Comparison of ENCODE assay signal across 9 mouse cellular contexts in genomic region chr16:35139873-35140619, GRCm38 (mm10). TPM values are rescaled to one million over a fixed set of nuclear protein-coding genes. Genes with fewer than 3 reads are reported as not detected.
DNase-seq lines count a peak whose midpoint lies in the region; ATAC-seq and TF ChIP-seq lines count a peak whose summit lies in the region.
"Had no signal": no experiment of that assay in that cellular context is flagged by ENCODE, and none has a peak within 500 bp of the region (broad histone marks: within the 10 kb centered on the region; RNA-seq: fewer than 3 reads in every experiment).

No protein-coding gene starts in this region.

- in situ Hi-C loops in CH12.LX (cut with MboI; ENCODE audit: low pct_ligation_motif_present, low pct_unique_long_range_greater_than_20kb, low sequenced_read_pairs): no loop called here

- WGBS in forebrain, embryonic 13.5 days: 9% methylated on average over 11 of the region's 11 CpGs
- 19% methylated on average over 11 of the region's 11 CpGs for WGBS in midbrain, embryonic 10.5 days
- WGBS in kidney, adult 2 months: 45% methylated on average over 11 of the region's 11 CpGs

- DNase-seq in adrenal gland, adult (ENCODE audit: inconsistent age in 2 of 2, low spot score in 1 of 2): peak; percentile 42 to 60
- DNase-seq in adrenal gland, adult 8-10 months: no peak
- DNase-seq in CH12.LX (ENCODE audit: extremely low read depth): no peak
- peak; percentile 64 for DNase-seq in midbrain, embryonic 10.5 days (ENCODE audit: low spot score)
- DNase-seq in kidney, adult 2 months: no peak
- no peak for DNase-seq in spleen, adult 12 weeks (ENCODE audit: low spot score)

- no peak overlapping the region for H3K27ac ChIP-seq in CH12.LX (ENCODE audit: insufficient read depth, low read depth)
- peak overlapping the region; percentile 71 for H3K27ac ChIP-seq in forebrain, embryonic 13.5 days
- peak overlapping the region; percentile 81 for H3K27ac ChIP-seq in midbrain, embryonic 10.5 days (replicated peaks)
- H3K27ac ChIP-seq in kidney, adult 2 months (ENCODE audit: insufficient read depth, low read depth, low read length): no peak overlapping the region

- TF ChIP-seq RAD21 in CH12.LX (IDR thresholded peaks at IDR 0.05; ENCODE audit: low read depth, low read length): no peak

- H3K27me3 ChIP-seq in CH12.LX (replicated peaks): peaks cover 15% of the 10 kb centered on the region
- no peaks in the 10 kb centered on the region for H3K27me3 ChIP-seq in forebrain, embryonic 13.5 days
- H3K27me3 ChIP-seq in midbrain, embryonic 10.5 days (ENCODE audit: low read depth, poor library complexity, severe bottlenecking): 0 out of 2 replicates have a peak, but pooled peaks cover 11% of the 10 kb centered on the region
- no peaks in the 10 kb centered on the region for H3K27me3 ChIP-seq in kidney, adult 2 months (replicated peaks; ENCODE audit: control insufficient read depth, insufficient read depth, low read length)

- no peak for TF ChIP-seq EP300 in CH12.LX (IDR thresholded peaks at IDR 0.05; ENCODE audit: low read length)

- H3K79me2 ChIP-seq in CH12.LX (replicated peaks; ENCODE audit: control insufficient read depth, extremely low read depth, insufficient read depth, poor library complexity, severe bottlenecking): no peaks in the 10 kb centered on the region

- H3K4me2 ChIP-seq in CH12.LX (ENCODE audit: insufficient read depth, low read depth, poor library complexity, severe bottlenecking): peak overlapping the region; percentile 58
- peak overlapping the region; percentile 38 for H3K4me2 ChIP-seq in forebrain, embryonic 13.5 days

- ATAC-seq in forebrain, embryonic 13.5 days: peak; percentile 83
- no peak for ATAC-seq in megakaryocyte progenitor cell, adult 5-6 weeks (replicated peaks; ENCODE audit: poor library complexity)

- no peak for TF ChIP-seq POLR2A in CH12.LX (IDR thresholded peaks at IDR 0.05; ENCODE audit: low read depth, low read length)
- no peak for TF ChIP-seq POLR2A in kidney, adult 2 months (IDR thresholded peaks at IDR 0.05; ENCODE audit: low read depth, low read length)

- no peaks in the 10 kb centered on the region for H3K36me3 ChIP-seq in CH12.LX (replicated peaks in 1 of 2; ENCODE audit: control insufficient read depth in 1 of 2, insufficient read depth in 1 of 2, low read length in 1 of 2)
- H3K36me3 ChIP-seq in forebrain, embryonic 13.5 days (ENCODE audit: poor library complexity, severe bottlenecking): no peaks in the 10 kb centered on the region
- H3K36me3 ChIP-seq in midbrain, embryonic 10.5 days: no peaks in the 10 kb centered on the region
- H3K36me3 ChIP-seq in kidney, adult 2 months (ENCODE audit: control insufficient read depth, insufficient read depth, low read length): no peaks in the 10 kb centered on the region

- no peak overlapping the region for H3K9ac ChIP-seq in CH12.LX (ENCODE audit: insufficient read depth, low read depth)
- peak overlapping the region; percentile 27; the same call in 1 of the 2 replicates for H3K9ac ChIP-seq in forebrain, embryonic 13.5 days

- H3K4me3 ChIP-seq in CH12.LX (replicated peaks in 1 of 3; ENCODE audit: low read depth in 2 of 3, low read length in 2 of 3, poor library complexity in 1 of 3): no peak overlapping the region
- H3K4me3 ChIP-seq in forebrain, embryonic 13.5 days: no peak overlapping the region
- peak overlapping the region; percentile 31 for H3K4me3 ChIP-seq in midbrain, embryonic 10.5 days
- no peak overlapping the region for H3K4me3 ChIP-seq in kidney, adult 2 months (ENCODE audit: insufficient read depth, low read depth, low read length)
- H3K4me3 ChIP-seq: myocyte had no signal

- dilution Hi-C loops in CH12.LX (cut with MboI; ENCODE audit: extremely low pct_ligation_motif_present, extremely low pct_unique_long_range_greater_than_20kb, low sequenced_read_pairs): no loop called here

- H3K4me1 ChIP-seq in CH12.LX (ENCODE audit: control insufficient read depth in 1 of 2, insufficient read depth in 2 of 2): peaks cover 2 to 7% of the 10 kb centered on the region in 2 experiments
- H3K4me1 ChIP-seq in forebrain, embryonic 13.5 days: peaks cover 18% of the 10 kb centered on the region
- peaks cover 22% of the 10 kb centered on the region for H3K4me1 ChIP-seq in midbrain, embryonic 10.5 days
- no peaks in the 10 kb centered on the region for H3K4me1 ChIP-seq in kidney, adult 2 months (ENCODE audit: control insufficient read depth, insufficient read depth, low read length)

- no peak for TF ChIP-seq CTCF in CH12.LX (conservative IDR thresholded peaks at IDR 0.05 in 1 of 2, IDR thresholded peaks at IDR 0.05 in 1 of 2; ENCODE audit: low read depth in 2 of 2, low read length in 2 of 2)
- TF ChIP-seq CTCF in kidney, adult 2 months (conservative IDR thresholded peaks at IDR 0.05; ENCODE audit: insufficient read depth, insufficient read length, low read depth, low read length): no peak

- H3K9me3 ChIP-seq in CH12.LX (replicated peaks; ENCODE audit: low read length): peaks cover 1% of the 10 kb centered on the region
- H3K9me3 ChIP-seq in forebrain, embryonic 13.5 days (replicated peaks): no peaks in the 10 kb centered on the region
- no peaks in the 10 kb centered on the region for H3K9me3 ChIP-seq in midbrain, embryonic 10.5 days (replicated peaks)

TF ChIP-seq in CH12.LX, 34 proteins besides CTCF, POLR2A, EP300 and RAD21:
- TF ChIP-seq UBTF (IDR thresholded peaks at IDR 0.05; ENCODE audit: low read depth, low read length) (no peak), E2F4 (IDR thresholded peaks at IDR 0.05; ENCODE audit: insufficient replicate concordance, low read depth, low read length) (no peak), TBP (conservative IDR thresholded peaks at IDR 0.05; ENCODE audit: low read depth, low read length) (no peak), ZMIZ1 (IDR thresholded peaks at IDR 0.05; ENCODE audit: low read depth, low read length) (no peak), MEF2A (IDR thresholded peaks at IDR 0.05; ENCODE audit: borderline replicate concordance, low read depth, low read length) (no peak), POLR2AphosphoS2 (IDR thresholded peaks at IDR 0.05; ENCODE audit: low read depth, low read length) (no peak), PAX5 (IDR thresholded peaks at IDR 0.05; ENCODE audit: low read length) (no peak), MAZ (IDR thresholded peaks at IDR 0.05; ENCODE audit: low read depth, low read length) (no peak), SIN3A (IDR thresholded peaks at IDR 0.05; ENCODE audit: low read length) (no peak), ZNF384 (IDR thresholded peaks at IDR 0.05; ENCODE audit: low read depth, low read length) (no peak), USF2 (conservative IDR thresholded peaks at IDR 0.05; ENCODE audit: low read depth, low read length) (no peak), MXI1 (IDR thresholded peaks at IDR 0.05; ENCODE audit: low read depth, low read length) (no peak), MYC (IDR thresholded peaks at IDR 0.05; ENCODE audit: low read depth, low read length) (no peak), CHD2 (IDR thresholded peaks at IDR 0.05; ENCODE audit: low read length) (no peak), ZC3H11A (IDR thresholded peaks at IDR 0.05; ENCODE audit: low read depth, low read length) (no peak), ELF1 (IDR thresholded peaks at IDR 0.05; ENCODE audit: low read depth, low read length) (no peak), ZKSCAN1 (IDR thresholded peaks at IDR 0.05; ENCODE audit: borderline replicate concordance, low read depth, low read length) (no peak), JUN (IDR thresholded peaks at IDR 0.05; ENCODE audit: insufficient read depth, low read depth, low read length) (no peak), IRF4 (IDR thresholded peaks at IDR 0.05; ENCODE audit: low read depth, low read length) (no peak)
TF ChIP-seq in CH12.LX: peak in this region for 0.

RNA-seq across cellular contexts. Expression of gene Adcy5, which starts 14.6 kb away (rescaled TPM):
- 10 to 100 TPM; 11.8 to 19.1 (median 13.6) TPM for total RNA-seq in adrenal gland, adult 8-10 months (2022)
- total RNA-seq in CH12.LX (2012; rRNA removed) (0.04 TPM in 2 replicates), CH12.LX (2014; rRNA removed) (0.03 TPM in 1 of 2 replicates, not detected in the other)
- 0.03 TPM in 1 of 2 replicates, not detected in the other for polyA plus RNA-seq in CH12.LX (2012; ENCODE audit: insufficient read length, low read depth)
- polyA plus RNA-seq in forebrain, embryonic 13.5 days (2015; fragmentation: Nextera tagmentation; extraction: Ambion mirVana): 2.6 and 3.4 TPM in 2 replicates
- polyA plus RNA-seq in midbrain, embryonic 10.5 days (2016; fragmentation: Nextera tagmentation; extraction: Ambion mirVana): 0.72 and 1.8 TPM in 2 replicates
- 5.7 and 7.6 TPM in 2 replicates for polyA plus RNA-seq in kidney, adult 2 months (2012; rRNA removed)
- not detected in 2 replicates for total RNA-seq in megakaryocyte progenitor cell, adult 5-6 weeks (2015)
- total RNA-seq in megakaryocyte progenitor cell, adult 5-6 weeks (2017): not detected in 2 replicates
- polyA plus RNA-seq: myocyte had no signal

Comparison
In these comparisons a context has a peak if more than half of its experiments do, and no peak if none do; other contexts are left out.
1. DNase-seq: peak in adrenal gland, adult (2 of 2) and midbrain, embryonic 10.5 days (single experiment); none in adrenal gland, adult 8-10 months (single experiment), CH12.LX (single experiment), kidney, adult 2 months (single experiment) and spleen, adult 12 weeks (single experiment).
2. H3K27ac ChIP-seq: peak in forebrain, embryonic 13.5 days (single experiment) and midbrain, embryonic 10.5 days (single experiment); none in CH12.LX (single experiment) and kidney, adult 2 months (single experiment).